Mouse (Mus musculus) ovary, postnatal 10 days (tissue): ENCODE results near the gene Ptpn21.

Source experiments
- DNase-seq: peaks from one replicate; pipeline ENCODE4 v3.0.0; 2022; ENCODE audit warnings: low spot score

The Ptpn21 gene

GRCm38 (mm10) chr12:98736951-98737800 lies at the start of gene Ptpn21:
Gene Ptpn21, minus strand, starts transcription at chr12:98737405.
- peak; percentile 64 for DNase-seq

GRCm38 (mm10) chr12:98784251-98784650 lies 47.0 kb upstream of the Ptpn21 start:
- DNase-seq: no peak

- DNase-seq: no peak
Observed at GRCm38 (mm10) chr12:98779148-98779547, 41.9 kb upstream of the Ptpn21 start.

- DNase-seq: no peak
Observed at GRCm38 (mm10) chr12:98777509-98777908, 40.3 kb upstream of the Ptpn21 start.

- DNase-seq: no peak
Observed at GRCm38 (mm10) chr12:98766241-98766640, 29.0 kb upstream of the Ptpn21 start.

GRCm38 (mm10) chr12:98759700-98760099 lies 22.5 kb upstream of the Ptpn21 start:
- DNase-seq: no peak

- DNase-seq: no peak
Observed at GRCm38 (mm10) chr12:98757636-98758035, 20.4 kb upstream of the Ptpn21 start.

GRCm38 (mm10) chr12:98747380-98747753 lies 10.2 kb upstream of the Ptpn21 start:
- DNase-seq: no peak

- peak; percentile 73 for DNase-seq
Observed at GRCm38 (mm10) chr12:98746746-98747379, 9.7 kb upstream of the Ptpn21 start, which contains the start of gene Zc3h14. Gene Zc3h14, plus strand, starts transcription at chr12:98746964.

GRCm38 (mm10) chr12:98746131-98746530 lies 8.9 kb upstream of the Ptpn21 start:
- DNase-seq: no peak

GRCm38 (mm10) chr12:98745626-98746025 lies 8.4 kb upstream of the Ptpn21 start:
- no peak for DNase-seq

- DNase-seq: no peak
Observed at GRCm38 (mm10) chr12:98741011-98741501, 3.9 kb upstream of the Ptpn21 start.

- no peak for DNase-seq
Observed at GRCm38 (mm10) chr12:98737801-98738350, 671 bp upstream of the Ptpn21 start.

- DNase-seq: no peak
Observed at GRCm38 (mm10) chr12:98734880-98735801, 2.1 kb downstream of the Ptpn21 start.

GRCm38 (mm10) chr12:98734246-98734879 lies 2.8 kb downstream of the Ptpn21 start:
- DNase-seq: peak; percentile 86

- DNase-seq: no peak
Observed at GRCm38 (mm10) chr12:98733776-98734175, 3.4 kb downstream of the Ptpn21 start.

GRCm38 (mm10) chr12:98733165-98733564 lies 4.0 kb downstream of the Ptpn21 start:
- DNase-seq: no peak

GRCm38 (mm10) chr12:98730682-98731081 lies 6.5 kb downstream of the Ptpn21 start:
- DNase-seq: no peak

GRCm38 (mm10) chr12:98727186-98727585 lies 10.0 kb downstream of the Ptpn21 start:
- DNase-seq: no peak

GRCm38 (mm10) chr12:98726078-98726477 lies 11.1 kb downstream of the Ptpn21 start:
- no peak for DNase-seq

GRCm38 (mm10) chr12:98724976-98725375 lies 12.2 kb downstream of the Ptpn21 start:
- no peak for DNase-seq
